Mouse (Mus musculus) hindbrain, embryonic 11.5 days (tissue): ENCODE measurements around the gene Nkx6-1. TPM values are rescaled to one million over a fixed set of nuclear protein-coding genes. Genes with fewer than 3 reads are reported as not detected.

Source experiments
- ATAC-seq: fragments of 200-750 bp; cut with Nextera tagmentation; 2 replicates; pipeline ENCODE4 v1.8.0; 2017; ENCODE audit warnings: mild to moderate bottlenecking, moderate TSS enrichment, moderate library complexity; ENCODE audit not compliant: low FRiP score
- DNase-seq: peaks from one replicate; pipeline ENCODE4 v3.0.0-alpha.2; 2015; ENCODE audit warnings: low spot score
- H3K27ac ChIP-seq: fragments of 300-500 bp; sonication (generic); 2 replicates; pipeline ENCODE4 v1.5.1; 2014; ENCODE audit warnings: mild to moderate bottlenecking, low read depth, low read length
- H3K27me3 ChIP-seq: fragments of 300-500 bp; sonication (generic); 2 replicates; pipeline ENCODE4 v1.6.1; 2014; ENCODE audit warnings: mild to moderate bottlenecking, low read length, moderate library complexity, mixed read lengths; ENCODE audit not compliant: control insufficient read depth, insufficient read depth
- H3K36me3 ChIP-seq: fragments of 300-500 bp; sonication (generic); 2 replicates; pipeline ENCODE4 v1.6.1; 2014; ENCODE audit warnings: mild to moderate bottlenecking, low read length, moderate library complexity, mixed read lengths; ENCODE audit not compliant: control insufficient read depth, insufficient read depth
- H3K4me1 ChIP-seq: fragments of 300-500 bp; sonication (generic); replicated peaks from 2 replicates; pipeline ENCODE4 v1.6.1; 2014; ENCODE audit warnings: low read length, mixed read lengths; ENCODE audit not compliant: control insufficient read depth, insufficient read depth
- H3K4me2 ChIP-seq: fragments of 300-500 bp; sonication (generic); replicated peaks from 2 replicates; pipeline ENCODE4 v1.6.1; 2014; ENCODE audit warnings: mild to moderate bottlenecking, low read depth, low read length
- H3K4me3 ChIP-seq: fragments of 300-500 bp; sonication (generic); 2 replicates; pipeline ENCODE4 v1.5.1; 2014; ENCODE audit warnings: low read depth, low read length
- H3K9ac ChIP-seq: fragments of 300-500 bp; sonication (generic); 2 replicates; pipeline ENCODE4 v1.6.1; 2014; ENCODE audit warnings: low read depth, low read length
- H3K9me3 ChIP-seq: fragments of 300-500 bp; sonication (generic); 2 replicates; pipeline ENCODE4 v1.6.1; 2016; ENCODE audit warnings: low read length; ENCODE audit not compliant: control insufficient read depth
- WGBS: fragments of 180-500 bp; shearing (Covaris S2); extraction: QIAGEN DNeasy Blood & Tissue Kit; methylation state at CpG from one replicate; pipeline ENCODE4 v1.1.7; 2014; 5-methylcytosine and 5-hydroxymethylcytosine counted together
- polyA plus RNA-seq: library from polyadenylated mRNA; unstranded; fragments of >200 nt; fragmentation: Nextera tagmentation; extraction: Ambion mirVana; gene quantifications from 2 replicates; pipeline ENCODE4 v1.2.1, GENCODE M21; 2014

Gene Nkx6-1
- polyA plus RNA-seq, 1 experiment from 2014 or later, result 14.7 TPM

GRCm38 (mm10) chr5:101663176-101663575 is 1.6 kb downstream of the Nkx6-1 start:
- ATAC-seq, result peak; percentile 10; the same call in 1 of the 2 replicates
- WGBS, result 0% methylated on average over 23 of the region's 23 CpGs
- H3K4me1 ChIP-seq, result peaks cover 11% of the 10 kb centered on the region
- peak overlapping the region; percentile 66 for H3K9ac ChIP-seq
- no peaks in the 10 kb centered on the region for H3K36me3 ChIP-seq
- H3K4me3 ChIP-seq, result peak overlapping the region; percentile 54
- peak overlapping the region; percentile 49 for H3K4me2 ChIP-seq
- H3K9me3 ChIP-seq, result no peaks in the 10 kb centered on the region
- H3K27me3 ChIP-seq, result peaks cover 76% of the 10 kb centered on the region
- DNase-seq, result peak; percentile 75
- peak overlapping the region; percentile 82 for H3K27ac ChIP-seq

- peak; percentile 58 for DNase-seq
- peaks cover 78% of the 10 kb centered on the region for H3K27me3 ChIP-seq
Observed at GRCm38 (mm10) chr5:101662485-101662884, 2.3 kb downstream of the Nkx6-1 start.

GRCm38 (mm10) chr5:101661561-101662211 is 3.1 kb downstream of the Nkx6-1 start:
- 2% methylated on average over 25 of the region's 25 CpGs for WGBS
- ATAC-seq, result no peak
- no peaks in the 10 kb centered on the region for H3K36me3 ChIP-seq
- H3K27ac ChIP-seq, result no peak overlapping the region
- no peak overlapping the region; the same call in 1 of the 2 replicates for H3K9ac ChIP-seq
- peaks cover 11% of the 10 kb centered on the region for H3K4me1 ChIP-seq
- peaks cover 78% of the 10 kb centered on the region for H3K27me3 ChIP-seq
- H3K9me3 ChIP-seq, result no peaks in the 10 kb centered on the region
- peak overlapping the region; percentile 17; the same call in 1 of the 2 replicates for H3K4me2 ChIP-seq
- peak; percentile 69 for DNase-seq
- H3K4me3 ChIP-seq, result peak overlapping the region; percentile 54

More at GRCm38 (mm10) chr5:101662485-101662884, 2.3 kb downstream of the Nkx6-1 start:
- ATAC-seq, result no peak
- peak overlapping the region; percentile 54 for H3K4me3 ChIP-seq
- peak overlapping the region; percentile 66 for H3K9ac ChIP-seq
- WGBS, result 1% methylated on average over 8 of the region's 8 CpGs
- peak overlapping the region; percentile 82 for H3K27ac ChIP-seq
- no peaks in the 10 kb centered on the region for H3K36me3 ChIP-seq
- no peaks in the 10 kb centered on the region for H3K9me3 ChIP-seq
- peaks cover 11% of the 10 kb centered on the region for H3K4me1 ChIP-seq
- H3K4me2 ChIP-seq, result peak overlapping the region; percentile 49

- H3K4me1 ChIP-seq, result peaks cover 11% of the 10 kb centered on the region
- no peaks in the 10 kb centered on the region for H3K36me3 ChIP-seq
- DNase-seq, result peak; percentile 39
- H3K4me3 ChIP-seq, result peak overlapping the region; percentile 54
- no peak overlapping the region for H3K4me2 ChIP-seq
- no peaks in the 10 kb centered on the region for H3K9me3 ChIP-seq
- H3K9ac ChIP-seq, result no peak overlapping the region
- WGBS, result 8% methylated on average over 3 of the region's 3 CpGs
- H3K27ac ChIP-seq, result no peak overlapping the region
- no peak for ATAC-seq
- H3K27me3 ChIP-seq, result peaks cover 82% of the 10 kb centered on the region
Observed at GRCm38 (mm10) chr5:101660666-101661065, 4.1 kb downstream of the Nkx6-1 start.

GRCm38 (mm10) chr5:101659411-101659971 is 5.3 kb downstream of the Nkx6-1 start:
- H3K9me3 ChIP-seq, result no peaks in the 10 kb centered on the region
- H3K4me1 ChIP-seq, result peaks cover 8% of the 10 kb centered on the region
- H3K36me3 ChIP-seq, result no peaks in the 10 kb centered on the region
- H3K9ac ChIP-seq, result peak overlapping the region; percentile 40
- under 1% methylated on average over 38 of the region's 39 CpGs for WGBS
- ATAC-seq (peak; percentile 18; the same call in 1 of the 2 replicates), DNase-seq (peak; percentile 78)
- no peak overlapping the region for H3K27ac ChIP-seq
- H3K4me3 ChIP-seq, result peak overlapping the region; percentile 54
- H3K27me3 ChIP-seq, result peaks cover 83% of the 10 kb centered on the region
- peak overlapping the region; percentile 32 for H3K4me2 ChIP-seq

- H3K4me3 ChIP-seq, result peak overlapping the region; percentile 54
- H3K4me1 ChIP-seq, result peaks cover 5% of the 10 kb centered on the region
- no peaks in the 10 kb centered on the region for H3K9me3 ChIP-seq
- H3K9ac ChIP-seq, result peak overlapping the region; percentile 40
- no peak overlapping the region for H3K27ac ChIP-seq
- DNase-seq (peak; percentile 62), ATAC-seq (no peak)
- H3K36me3 ChIP-seq, result no peaks in the 10 kb centered on the region
- WGBS, result under 1% methylated on average over 23 of the region's 23 CpGs
- peaks cover 83% of the 10 kb centered on the region for H3K27me3 ChIP-seq
- H3K4me2 ChIP-seq, result peak overlapping the region; percentile 32
Observed at GRCm38 (mm10) chr5:101658984-101659290, 5.9 kb downstream of the Nkx6-1 start.

GRCm38 (mm10) chr5:101658188-101658983 is 6.4 kb downstream of the Nkx6-1 start:
- DNase-seq (peak; percentile 58), ATAC-seq (no peak)
- H3K36me3 ChIP-seq, result no peaks in the 10 kb centered on the region
- H3K9me3 ChIP-seq, result no peaks in the 10 kb centered on the region
- H3K9ac ChIP-seq, result peak overlapping the region; percentile 40
- peak overlapping the region; percentile 32 for H3K4me2 ChIP-seq
- H3K4me1 ChIP-seq, result no peaks in the 10 kb centered on the region; the same call in 1 of the 2 replicates
- WGBS, result 2% methylated on average over 21 of the region's 21 CpGs
- peak overlapping the region; percentile 54 for H3K4me3 ChIP-seq
- H3K27ac ChIP-seq, result peak overlapping the region; percentile 63; the same call in 1 of the 2 replicates
- H3K27me3 ChIP-seq, result peaks cover 83% of the 10 kb centered on the region

GRCm38 (mm10) chr5:101657698-101658097 is 7.1 kb downstream of the Nkx6-1 start:
- Histone ChIP-seq H3K4me2 (peak overlapping the region; percentile 0; the same call in 1 of the 2 replicates), H3K4me1 (no peaks in the 10 kb centered on the region), H3K36me3 (no peaks in the 10 kb centered on the region), H3K4me3 (peak overlapping the region; percentile 7; the same call in 1 of the 2 replicates), H3K9ac (no peak overlapping the region), H3K9me3 (no peaks in the 10 kb centered on the region), H3K27ac (no peak overlapping the region), H3K27me3 (peaks cover 82% of the 10 kb centered on the region)
- ATAC-seq (no peak), DNase-seq (peak; percentile 55)
- WGBS, result 0% methylated on average over 10 of the region's 10 CpGs
